Mouse (Mus musculus) kidney, postnatal 0 days (tissue): ENCODE measurements at regions not wholly inside any gene's neighbourhood (a gene's known extent, or its start where the extent isn't known, plus 50 kb on each side); places are given as distances from the start of the nearest gene placed in this dataset.

Experiments
- ATAC-seq: fragments of 200-750 bp; cut with Nextera tagmentation; replicated peaks from 2 replicates; pipeline ENCODE4 v1.8.0; 2017; ENCODE audit warnings: low read depth, moderate number of reproducible peaks, moderate TSS enrichment, moderate library complexity; ENCODE audit not compliant: low FRiP score
- DNase-seq: peaks from one replicate; pipeline ENCODE4 v3.0.0-alpha.2; 2016; ENCODE audit warnings: low spot score
- H3K27ac ChIP-seq: fragments of 300-500 bp; sonication (generic); 2 replicates; pipeline ENCODE4 v1.5.1; 2014; ENCODE audit warnings: mild to moderate bottlenecking
- H3K27me3 ChIP-seq: fragments of 300-500 bp; sonication (generic); 2 replicates; pipeline ENCODE4 v1.6.1; 2014; ENCODE audit warnings: low read length, mixed read lengths; ENCODE audit not compliant: insufficient read depth
- H3K36me3 ChIP-seq: fragments of 300-500 bp; sonication (generic); 2 replicates; pipeline ENCODE4 v1.6.1; 2014; ENCODE audit warnings: low read length, mixed read lengths; ENCODE audit not compliant: insufficient read depth
- H3K4me1 ChIP-seq: fragments of 300-500 bp; sonication (generic); replicated peaks from 2 replicates; pipeline ENCODE4 v1.6.1; 2014; ENCODE audit warnings: antibody characterized with exemption, low read length, mixed read lengths; ENCODE audit not compliant: insufficient read depth
- H3K4me2 ChIP-seq: fragments of 300-500 bp; sonication (generic); 2 replicates; pipeline ENCODE4 v1.6.1; 2014; ENCODE audit warnings: mild to moderate bottlenecking, low read length, moderate library complexity, mixed read lengths
- H3K4me3 ChIP-seq: fragments of 300-500 bp; sonication (generic); replicated peaks from 2 replicates; pipeline ENCODE4 v1.5.1; 2014; ENCODE audit warnings: low read depth, low read length
- H3K9ac ChIP-seq: fragments of 300-500 bp; sonication (generic); 2 replicates; pipeline ENCODE4 v1.6.1; 2014; ENCODE audit warnings: low read depth, low read length
- H3K9me3 ChIP-seq: fragments of 300-500 bp; sonication (generic); replicated peaks from 2 replicates; pipeline ENCODE4 v1.6.1; 2016; ENCODE audit warnings: low read length, inconsistent platforms, mixed read lengths
- CTCF ChIP-seq: IDR thresholded peaks from 2 replicates; pipeline ENCODE4 v1.5.1; 2016; ENCODE audit warnings: antibody characterized with exemption, low read depth, mild to moderate bottlenecking, moderate library complexity
- WGBS: fragments of 180-500 bp; shearing (Covaris S2); extraction: QIAGEN DNeasy Blood & Tissue Kit; methylation state at CpG from one replicate; pipeline ENCODE4 v1.1.7; 2014; 5-methylcytosine and 5-hydroxymethylcytosine counted together

GRCm38 (mm10) chr1:190442166-190442565, 271.7 kb upstream of the Prox1 start:
- Histone ChIP-seq H3K4me1 (no peaks in the 10 kb centered on the region), H3K9ac (no peak overlapping the region), H3K36me3 (no peaks in the 10 kb centered on the region), H3K4me3 (no peak overlapping the region), H3K9me3 (no peaks in the 10 kb centered on the region), H3K4me2 (no peak overlapping the region), H3K27ac (no peak overlapping the region), H3K27me3 (no peaks in the 10 kb centered on the region)
- no peak for TF ChIP-seq CTCF
- ATAC-seq = no peak
- WGBS = 84% methylated on average over 4 of the region's 4 CpGs
- no peak for DNase-seq

DNA sequence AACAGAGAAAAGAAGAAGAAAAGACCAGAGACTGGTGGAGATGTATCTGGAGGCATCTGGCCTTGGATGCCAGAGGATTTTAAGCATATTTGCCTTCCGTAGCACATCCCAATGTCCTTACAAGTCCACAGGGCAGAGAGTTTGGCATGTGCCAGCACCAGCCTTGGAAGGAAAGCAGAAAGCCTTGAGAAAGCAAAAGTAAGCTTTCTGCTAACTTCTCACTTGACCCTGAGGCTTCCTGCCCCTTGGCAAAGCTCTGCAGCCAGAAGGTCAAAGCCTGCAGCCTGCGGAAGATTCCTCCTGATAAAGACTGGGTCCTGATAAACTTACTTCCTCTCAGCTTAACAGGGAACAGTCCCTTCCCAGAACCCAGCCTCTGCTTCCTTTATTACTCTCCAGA, 268.3 kb upstream of the Prox1 start:
- no peaks in the 10 kb centered on the region for H3K36me3 ChIP-seq
- WGBS = 78% methylated on average over 2 of the region's 2 CpGs
- no peaks in the 10 kb centered on the region for H3K27me3 ChIP-seq
- no peak overlapping the region for H3K27ac ChIP-seq
- no peak overlapping the region for H3K4me2 ChIP-seq
- H3K9me3 ChIP-seq = no peaks in the 10 kb centered on the region
- H3K9ac ChIP-seq = no peak overlapping the region
- ATAC-seq = no peak
- DNase-seq = no peak
- no peaks in the 10 kb centered on the region for H3K4me1 ChIP-seq
- no peak overlapping the region for H3K4me3 ChIP-seq
- TF ChIP-seq CTCF = no peak

DNA sequence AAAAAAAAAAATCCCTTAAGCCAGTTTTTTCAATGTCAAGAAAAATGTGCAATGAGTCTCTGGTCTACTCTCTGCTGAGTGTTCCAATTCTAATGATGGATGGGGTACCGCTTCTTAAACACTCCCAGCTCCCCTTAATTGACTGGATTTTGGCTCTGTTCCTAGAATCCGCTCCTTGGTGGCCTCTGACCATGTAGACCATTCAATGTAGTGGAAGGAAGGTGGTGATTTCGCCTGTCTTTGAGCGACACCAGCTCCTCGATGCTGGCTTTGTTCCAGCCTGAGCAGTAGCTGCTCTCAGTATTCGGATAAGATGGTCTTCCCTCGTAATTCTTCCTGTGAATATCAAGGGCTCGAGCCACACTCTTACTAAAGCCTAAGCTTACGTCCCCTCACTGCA, 252.4 kb upstream of the Prox1 start:
- Histone ChIP-seq H3K9me3 (no peaks in the 10 kb centered on the region), H3K4me3 (no peak overlapping the region), H3K27ac (no peak overlapping the region), H3K36me3 (no peaks in the 10 kb centered on the region), H3K9ac (no peak overlapping the region), H3K4me2 (no peak overlapping the region), H3K27me3 (no peaks in the 10 kb centered on the region), H3K4me1 (no peaks in the 10 kb centered on the region)
- DNase-seq = peak; percentile 78
- TF ChIP-seq CTCF = no peak
- no peak for ATAC-seq
- WGBS = 47% methylated on average over 9 of the region's 9 CpGs

GRCm38 (mm10) chr1:190419709-190420108, 249.2 kb upstream of the Prox1 start:
- DNase-seq = peak; percentile 78
- no peak overlapping the region for H3K9ac ChIP-seq
- WGBS = 53% methylated on average over 13 of the region's 13 CpGs
- H3K27me3 ChIP-seq = no peaks in the 10 kb centered on the region
- H3K4me2 ChIP-seq = no peak overlapping the region
- H3K9me3 ChIP-seq = no peaks in the 10 kb centered on the region
- H3K36me3 ChIP-seq = no peaks in the 10 kb centered on the region
- H3K4me3 ChIP-seq = no peak overlapping the region
- no peak for ATAC-seq
- no peak overlapping the region for H3K27ac ChIP-seq
- no peak for TF ChIP-seq CTCF
- H3K4me1 ChIP-seq = no peaks in the 10 kb centered on the region

GRCm38 (mm10) chr1:190417326-190417725, 246.8 kb upstream of the Prox1 start:
- WGBS = 18% methylated on average over 11 of the region's 11 CpGs
- ATAC-seq (no peak), DNase-seq (no peak)
- Histone ChIP-seq H3K9me3 (no peaks in the 10 kb centered on the region), H3K9ac (no peak overlapping the region), H3K4me1 (no peaks in the 10 kb centered on the region), H3K4me3 (no peak overlapping the region), H3K27me3 (no peaks in the 10 kb centered on the region), H3K36me3 (no peaks in the 10 kb centered on the region), H3K4me2 (no peak overlapping the region), H3K27ac (no peak overlapping the region)
- no peak for TF ChIP-seq CTCF

DNA sequence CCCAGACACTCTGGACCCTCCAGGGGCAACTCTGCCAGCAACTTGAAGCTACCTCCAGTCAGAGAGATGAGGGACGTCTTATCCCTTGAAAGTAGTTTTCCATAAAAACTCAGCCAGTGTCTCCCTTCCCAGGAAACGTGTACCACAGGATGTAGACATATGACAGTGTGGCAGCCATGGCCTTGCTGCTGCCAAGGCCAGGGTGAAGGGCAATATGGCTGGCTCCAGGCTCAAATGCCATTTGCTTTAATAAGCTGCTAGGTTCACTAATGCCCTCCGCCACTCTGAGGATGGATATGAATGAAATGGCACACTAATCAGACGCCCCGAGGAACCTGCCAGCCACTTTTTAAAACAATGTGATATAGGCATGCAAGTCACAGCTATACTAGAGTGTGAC, 241.2 kb upstream of the Prox1 start:
- 87% methylated on average over 5 of the region's 5 CpGs for WGBS
- TF ChIP-seq CTCF = no peak

DNA sequence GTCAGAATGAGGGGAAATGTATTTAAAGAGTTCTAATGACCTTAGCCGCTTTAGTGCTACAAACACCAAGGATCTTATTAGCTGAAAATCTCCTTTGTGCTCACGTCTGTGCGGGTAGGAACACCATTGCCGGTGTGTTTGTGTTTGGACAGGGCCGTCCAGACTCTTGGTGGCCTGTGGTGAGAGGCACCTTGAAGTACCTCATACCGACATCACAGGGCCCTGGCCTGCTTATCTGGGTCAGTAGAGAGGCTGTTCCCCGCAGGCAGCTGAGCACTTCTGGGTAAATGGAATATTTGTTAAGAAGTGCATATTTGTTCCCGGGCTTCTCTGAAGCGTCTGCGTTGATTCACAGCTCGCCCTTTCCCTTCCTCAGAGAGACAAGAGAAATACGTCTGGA, 232.8 kb upstream of the Prox1 start:
- no peak for DNase-seq
- WGBS = 77% methylated on average over 12 of the region's 12 CpGs
- no peak for TF ChIP-seq CTCF
- no peak for ATAC-seq
- Histone ChIP-seq H3K27ac (no peak overlapping the region), H3K9me3 (no peaks in the 10 kb centered on the region), H3K27me3 (no peaks in the 10 kb centered on the region), H3K4me1 (no peaks in the 10 kb centered on the region), H3K9ac (no peak overlapping the region), H3K4me3 (no peak overlapping the region), H3K4me2 (no peak overlapping the region), H3K36me3 (no peaks in the 10 kb centered on the region)

More for the DNA sequence above, 241.2 kb upstream of the Prox1 start:
- no peak for DNase-seq
- H3K4me2 ChIP-seq = no peak overlapping the region
- no peak overlapping the region for H3K9ac ChIP-seq
- H3K27me3 ChIP-seq = no peaks in the 10 kb centered on the region
- H3K4me3 ChIP-seq = no peak overlapping the region
- no peak overlapping the region for H3K27ac ChIP-seq
- H3K9me3 ChIP-seq = no peaks in the 10 kb centered on the region
- H3K4me1 ChIP-seq = no peaks in the 10 kb centered on the region
- no peak for ATAC-seq
- H3K36me3 ChIP-seq = no peaks in the 10 kb centered on the region
